Mouse (Mus musculus) adrenal gland, adult 18-20 months (tissue): ENCODE measurements around the gene Gm21992. TPM values are rescaled to one million over a fixed set of nuclear protein-coding genes. Genes with fewer than 3 reads are reported as not detected.
A peak's percentile ranks its signal among the peaks of the same experiment; 100 is the strongest.
"Not testable (repeated sequence)": the region's sequence is repeated elsewhere in the genome, so short reads cannot be mapped to it uniquely, and the experiment has no call there.

Experiments used
- DNase-seq, 2 experiments: peaks; one replicate each; pipeline ENCODE4 v3.0.0; 2021 to 2022; ENCODE audit warnings: low spot score in 2 of 2
- total RNA-seq, 2 experiments: library from RNA; stranded (reverse); gene quantifications; 1 replicate in 1 of 2; 2 replicates in 1 of 2; pipeline ENCODE4 v1.2.3; 2021

The Gm21992 gene
- total RNA-seq, 2 experiments from 2014 or later: 28.1 to 30.6 TPM

GRCm38 (mm10) chr19:4817182-4817835 lies 5.9 kb upstream of the Gm21992 start:
- no peak for DNase-seq

- DNase-seq: no peak
Observed at GRCm38 (mm10) chr19:4813015-4813414, 1.6 kb upstream of the Gm21992 start.

GRCm38 (mm10) chr19:4812334-4812949 lies 1.0 kb upstream of the Gm21992 start:
- DNase-seq: not testable (repeated sequence)

- no peak for DNase-seq
Observed at GRCm38 (mm10) chr19:4811909-4812242, 464 bp upstream of the Gm21992 start.

- no peak for DNase-seq
Observed at GRCm38 (mm10) chr19:4810746-4811062, 708 bp downstream of the Gm21992 start.

GRCm38 (mm10) chr19:4810309-4810708 lies 1.1 kb downstream of the Gm21992 start:
- DNase-seq: no peak

GRCm38 (mm10) chr19:4803283-4803682 lies 8.1 kb downstream of the Gm21992 start:
- no peak for DNase-seq

GRCm38 (mm10) chr19:4802691-4803091 lies 8.7 kb downstream of the Gm21992 start:
- DNase-seq: no peak

GRCm38 (mm10) chr19:4799083-4799482 lies 12.3 kb downstream of the Gm21992 start:
- no peak for DNase-seq

GRCm38 (mm10) chr19:4797846-4798245 lies 13.6 kb downstream of the Gm21992 start:
- no peak for DNase-seq

GRCm38 (mm10) chr19:4795929-4796328 lies 15.5 kb downstream of the Gm21992 start:
- DNase-seq: no peak

- DNase-seq: peak; percentile 87 to 93
Observed at GRCm38 (mm10) chr19:4793831-4794422, 17.5 kb downstream of the Gm21992 start, which contains the start of gene Rbm4. Gene Rbm4, minus strand, starts transcription at chr19:4793901.

- no peak for DNase-seq
Observed at GRCm38 (mm10) chr19:4793281-4793830, 18.1 kb downstream of the Gm21992 start.

- no peak for DNase-seq
Observed at GRCm38 (mm10) chr19:4786313-4786712, 25.1 kb downstream of the Gm21992 start.

GRCm38 (mm10) chr19:4785206-4785605 lies 26.2 kb downstream of the Gm21992 start:
- no peak for DNase-seq

GRCm38 (mm10) chr19:4782891-4783290 lies 28.5 kb downstream of the Gm21992 start:
- DNase-seq: no peak

- DNase-seq: no peak
Observed at GRCm38 (mm10) chr19:4772785-4773184, 38.6 kb downstream of the Gm21992 start.

GRCm38 (mm10) chr19:4767507-4768148 lies 43.8 kb downstream of the Gm21992 start:
- no peak for DNase-seq

- no peak for DNase-seq
Observed at GRCm38 (mm10) chr19:4762876-4763275, 48.5 kb downstream of the Gm21992 start.

GRCm38 (mm10) chr19:4760544-4760943 lies 50.9 kb downstream of the Gm21992 start:
- not testable (repeated sequence) for DNase-seq

GRCm38 (mm10) chr19:4756921-4757320 lies 54.5 kb downstream of the Gm21992 start:
- peak in 1 of 2 experiments; percentile 16 for DNase-seq
